Mouse (Mus musculus): ENCODE measurements around the gene Hbq1a.

DNA sequence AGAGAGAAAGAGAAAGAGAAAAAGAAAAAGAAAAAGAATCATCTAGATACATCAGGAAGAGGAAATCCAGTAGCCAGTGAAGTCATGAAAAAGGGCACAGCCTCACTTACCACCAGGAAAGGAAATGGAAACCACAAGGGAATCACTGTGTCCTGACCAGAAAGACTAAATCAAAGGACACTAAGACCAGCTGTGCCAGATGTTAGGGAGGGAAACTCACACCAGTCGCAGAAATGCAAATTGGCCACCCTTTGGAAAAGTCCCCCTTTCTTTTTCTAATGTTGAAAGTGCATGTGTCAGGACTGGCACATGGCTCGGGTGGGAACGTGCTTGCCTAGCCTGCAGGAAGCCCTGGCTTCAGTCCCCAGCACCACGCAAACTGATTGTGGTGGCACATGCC lies 28.7 kb upstream of the Hbq1a start:
- TF ChIP-seq CTCF (IDR thresholded peaks at IDR 0.05; ENCODE audit: low read depth) (no peak), EP300 (optimal IDR thresholded peaks at IDR 0.05) (no peak)
